Mouse (Mus musculus) left cerebral cortex, adult 8-10 months (tissue): Measurements from ENCODE around the gene Slc46a2. TPM values are rescaled to one million over a fixed set of nuclear protein-coding genes. Genes with fewer than 3 reads are reported as not detected.

Experiments used
- DNase-seq, 2 experiments: peaks; one replicate each; pipeline ENCODE4 v3.0.0; 2022; ENCODE audit warnings: low spot score in 2 of 2
- total RNA-seq, 4 experiments: library from RNA; stranded (reverse); gene quantifications; 2 replicates each; pipeline ENCODE4 v1.2.4; 2022

Slc46a2 gene
- total RNA-seq, 4 experiments from 2014 or later: not detected

- no peak for DNase-seq
Measured at GRCm38 (mm10) chr4:59891723-59892416, 23.0 kb downstream of the Slc46a2 start.

GRCm38 (mm10) chr4:59890086-59890600 is 24.7 kb downstream of the Slc46a2 start:
- DNase-seq: no peak

- no peak for DNase-seq
Measured at GRCm38 (mm10) chr4:59888014-59888413, 26.8 kb downstream of the Slc46a2 start.

- no peak for DNase-seq
Measured at GRCm38 (mm10) chr4:59887011-59887410, 27.8 kb downstream of the Slc46a2 start.

GRCm38 (mm10) chr4:59886281-59886680 is 28.6 kb downstream of the Slc46a2 start:
- no peak for DNase-seq

GRCm38 (mm10) chr4:59884136-59884696 is 30.6 kb downstream of the Slc46a2 start:
- DNase-seq: no peak

- DNase-seq: no peak
Measured at GRCm38 (mm10) chr4:59881210-59881609, 33.6 kb downstream of the Slc46a2 start.

- no peak for DNase-seq
Measured at GRCm38 (mm10) chr4:59880725-59881124, 34.1 kb downstream of the Slc46a2 start.

- no peak for DNase-seq
Measured at GRCm38 (mm10) chr4:59879444-59879843, 35.4 kb downstream of the Slc46a2 start.

GRCm38 (mm10) chr4:59878595-59878994 is 36.3 kb downstream of the Slc46a2 start:
- DNase-seq: no peak

GRCm38 (mm10) chr4:59877025-59877424 is 37.8 kb downstream of the Slc46a2 start:
- DNase-seq: no peak

GRCm38 (mm10) chr4:59876570-59876969 is 38.3 kb downstream of the Slc46a2 start:
- DNase-seq: no peak

GRCm38 (mm10) chr4:59873830-59874229 is 41.0 kb downstream of the Slc46a2 start:
- no peak for DNase-seq

GRCm38 (mm10) chr4:59873240-59873639 is 41.6 kb downstream of the Slc46a2 start:
- DNase-seq: no peak

GRCm38 (mm10) chr4:59870859-59871591 is 43.8 kb downstream of the Slc46a2 start:
- peak; percentile 55 to 68 for DNase-seq

- no peak for DNase-seq
Measured at GRCm38 (mm10) chr4:59870433-59870832, 44.4 kb downstream of the Slc46a2 start.

- no peak for DNase-seq
Measured at GRCm38 (mm10) chr4:59869488-59870057, 45.3 kb downstream of the Slc46a2 start.

- peak in 1 of 2 experiments; percentile 56 for DNase-seq
Measured at GRCm38 (mm10) chr4:59868086-59868485, 46.8 kb downstream of the Slc46a2 start.

- no peak for DNase-seq
Measured at GRCm38 (mm10) chr4:59863869-59864268, 51.0 kb downstream of the Slc46a2 start.

- DNase-seq: no peak
Measured at GRCm38 (mm10) chr4:59862335-59862734, 52.5 kb downstream of the Slc46a2 start.

- peak in 1 of 2 experiments; percentile 25 for DNase-seq
Measured at GRCm38 (mm10) chr4:59861871-59862270, 53.0 kb downstream of the Slc46a2 start.

- no peak for DNase-seq
Measured at GRCm38 (mm10) chr4:59860431-59860830, 54.4 kb downstream of the Slc46a2 start.
